Mouse (Mus musculus) limb, embryonic 15.5 days (tissue): ENCODE measurements around the gene Cdipt. TPM values are rescaled to one million over a fixed set of nuclear protein-coding genes. Genes with fewer than 3 reads are reported as not detected.

Source experiments
- ATAC-seq: fragments of 200-750 bp; cut with Nextera tagmentation; 2 replicates; pipeline ENCODE4 v1.8.0; 2017; ENCODE audit warnings: low read depth, moderate TSS enrichment; ENCODE audit not compliant: insufficient number of reproducible peaks, low FRiP score, low TSS enrichment
- H3K27ac ChIP-seq: fragments of 300-500 bp; sonication (generic); 2 replicates; pipeline ENCODE4 v1.5.1; 2015; ENCODE audit warnings: moderate library complexity, mild to moderate bottlenecking, inconsistent platforms
- H3K27me3 ChIP-seq: fragments of 300-500 bp; sonication (generic); 2 replicates; pipeline ENCODE4 v1.6.1; 2015; ENCODE audit warnings: inconsistent platforms
- H3K36me3 ChIP-seq: fragments of 300-500 bp; sonication (generic); 2 replicates; pipeline ENCODE4 v1.6.1; 2015; ENCODE audit warnings: inconsistent platforms
- H3K4me1 ChIP-seq: fragments of 300-500 bp; sonication (generic); 2 replicates; pipeline ENCODE4 v1.6.1; 2015; ENCODE audit warnings: inconsistent platforms
- H3K4me2 ChIP-seq: fragments of 300-500 bp; sonication (generic); 2 replicates; pipeline ENCODE4 v1.6.1; 2015; ENCODE audit warnings: mild to moderate bottlenecking, inconsistent platforms
- H3K4me3 ChIP-seq: fragments of 300-500 bp; sonication (generic); 2 replicates; pipeline ENCODE4 v1.5.1; 2015; ENCODE audit warnings: mild to moderate bottlenecking, inconsistent platforms
- H3K9ac ChIP-seq: fragments of 300-500 bp; sonication (generic); 2 replicates; pipeline ENCODE4 v1.6.1; 2015; ENCODE audit warnings: inconsistent platforms
- H3K9me3 ChIP-seq: fragments of 300-500 bp; sonication (generic); 2 replicates; pipeline ENCODE4 v1.6.1; 2016; ENCODE audit warnings: inconsistent platforms
- WGBS: fragments of 180-500 bp; shearing (Covaris S2); methylation state at CpG from one replicate; pipeline ENCODE4 v1.1.7; 2015; 5-methylcytosine and 5-hydroxymethylcytosine counted together
- polyA plus RNA-seq: library from polyadenylated mRNA; unstranded; fragments of >200 nt; fragmentation: Nextera tagmentation; extraction: Ambion mirVana; gene quantifications from 2 replicates; pipeline ENCODE4 v1.2.1, GENCODE M21; 2015

Gene Cdipt
- polyA plus RNA-seq, 1 experiment from 2014 or later = 105 TPM

GRCm38 (mm10) chr7:127027885-127028284, 52.2 kb downstream of the Cdipt start:
- H3K27ac ChIP-seq = peak overlapping the region; percentile 98
- peak overlapping the region; percentile 48; the same call in 1 of the 2 replicates for H3K9ac ChIP-seq
- H3K9me3 ChIP-seq = no peaks in the 10 kb centered on the region
- ATAC-seq = no peak
- H3K27me3 ChIP-seq = no peaks in the 10 kb centered on the region
- peak overlapping the region; percentile 88 for H3K4me3 ChIP-seq
- H3K36me3 ChIP-seq = peaks cover 58% of the 10 kb centered on the region
- WGBS = 60% methylated on average over 8 of the region's 8 CpGs
- H3K4me1 ChIP-seq = peaks cover 28% of the 10 kb centered on the region
- peak overlapping the region; percentile 82 for H3K4me2 ChIP-seq

Other genes starting within 250 kb of the Cdipt start
- gene Mapk3, start 216.3 kb upstream of the Cdipt start, polyA plus RNA-seq = 65.2 and 68.3 TPM in 2 replicates
- 16.8 and 17.7 TPM in 2 replicates for gene Gdpd3, start 209.6 kb upstream of the Cdipt start, polyA plus RNA-seq
- gene Ypel3, start 199.0 kb upstream of the Cdipt start, polyA plus RNA-seq = 117 and 122 TPM in 2 replicates
- 0.37 and 0.46 TPM in 2 replicates for gene Tbx6, start 194.4 kb upstream of the Cdipt start, polyA plus RNA-seq
- 212 and 227 TPM in 2 replicates for gene Ppp4c, start 183.4 kb upstream of the Cdipt start, polyA plus RNA-seq
- 0.22 and 0.56 TPM in 2 replicates for gene Fam57b, start 178.2 kb upstream of the Cdipt start, polyA plus RNA-seq
- gene 4930451I11Rik, start 144.3 kb upstream of the Cdipt start, polyA plus RNA-seq = not detected in 2 replicates
- 0.57 and 0.82 TPM in 2 replicates for gene Doc2a, start 128.5 kb upstream of the Cdipt start, polyA plus RNA-seq
- gene Hirip3, start 113.9 kb upstream of the Cdipt start, polyA plus RNA-seq = 26.7 and 30.1 TPM in 2 replicates
- 80.7 and 82.1 TPM in 2 replicates for gene Ino80e, start 113.5 kb upstream of the Cdipt start, polyA plus RNA-seq
- gene Taok2, start 91.2 kb upstream of the Cdipt start, polyA plus RNA-seq = 40.9 and 46.3 TPM in 2 replicates
- 31.3 and 35.1 TPM in 2 replicates for gene Tmem219, start 53.0 kb upstream of the Cdipt start, polyA plus RNA-seq
- gene Kctd13, start 47.0 kb upstream of the Cdipt start, polyA plus RNA-seq = 13.5 and 15.3 TPM in 2 replicates
- 0.10 TPM in 1 of 2 replicates, not detected in the other for gene Asphd1, start 26.3 kb upstream of the Cdipt start, polyA plus RNA-seq
- 0.46 and 0.50 TPM in 2 replicates for gene Sez6l2, start 25.4 kb upstream of the Cdipt start, polyA plus RNA-seq
- gene Cdiptos, start 184 bp downstream of the Cdipt start, polyA plus RNA-seq = 1.5 and 1.6 TPM in 2 replicates
- 13.1 and 17.0 TPM in 2 replicates for gene Mvp, start 38.7 kb downstream of the Cdipt start, polyA plus RNA-seq
- gene Pagr1b, start 40.6 kb downstream of the Cdipt start, polyA plus RNA-seq = 0.63 and 1.8 TPM in 2 replicates
- 46.7 and 85.6 TPM in 2 replicates for gene Pagr1a, start 41.4 kb downstream of the Cdipt start, polyA plus RNA-seq
- 28.9 and 58.2 TPM in 2 replicates for gene Gm42742, start 45.2 kb downstream of the Cdipt start, polyA plus RNA-seq
- gene Prrt2, start 45.3 kb downstream of the Cdipt start, polyA plus RNA-seq = 16.5 and 17.5 TPM in 2 replicates
- gene Maz, start 51.1 kb downstream of the Cdipt start, polyA plus RNA-seq = 49.8 and 54.8 TPM in 2 replicates
- 90.7 and 96.9 TPM in 2 replicates for gene Kif22, start 66.6 kb downstream of the Cdipt start, polyA plus RNA-seq
- not detected in 2 replicates for gene Zg16, start 111.4 kb downstream of the Cdipt start, polyA plus RNA-seq
- 5.3 and 6.1 TPM in 2 replicates for gene AI467606, start 115.4 kb downstream of the Cdipt start, polyA plus RNA-seq
- 4.1 and 6.3 TPM in 2 replicates for gene Qprt, start 146.3 kb downstream of the Cdipt start, polyA plus RNA-seq
- gene Spn, start 161.9 kb downstream of the Cdipt start, polyA plus RNA-seq = 0.81 and 0.84 TPM in 2 replicates
- 53.6 and 55.1 TPM in 2 replicates for gene Cd2bp2, start 220.1 kb downstream of the Cdipt start, polyA plus RNA-seq
- gene Tbc1d10b, start 232.6 kb downstream of the Cdipt start, polyA plus RNA-seq = 24.6 and 25.5 TPM in 2 replicates
- 422 and 1,232 TPM in 2 replicates for gene Mylpf, start 233.0 kb downstream of the Cdipt start, polyA plus RNA-seq